Mouse (Mus musculus) heart, adult 9 months (tissue): ENCODE data around the gene Rgs12.

Experiments
- DNase-seq, 2 experiments: peaks; one replicate each; pipeline ENCODE4 v3.0.0; 2022; ENCODE audit warnings: low spot score in 2 of 2

Gene Rgs12

GRCm38 (mm10) chr5:34981734-34982133 lies 32.5 kb downstream of the Rgs12 start:
- DNase-seq: no peak

- no peak for DNase-seq
Measured at GRCm38 (mm10) chr5:34984933-34985332, 35.7 kb downstream of the Rgs12 start.

DNA sequence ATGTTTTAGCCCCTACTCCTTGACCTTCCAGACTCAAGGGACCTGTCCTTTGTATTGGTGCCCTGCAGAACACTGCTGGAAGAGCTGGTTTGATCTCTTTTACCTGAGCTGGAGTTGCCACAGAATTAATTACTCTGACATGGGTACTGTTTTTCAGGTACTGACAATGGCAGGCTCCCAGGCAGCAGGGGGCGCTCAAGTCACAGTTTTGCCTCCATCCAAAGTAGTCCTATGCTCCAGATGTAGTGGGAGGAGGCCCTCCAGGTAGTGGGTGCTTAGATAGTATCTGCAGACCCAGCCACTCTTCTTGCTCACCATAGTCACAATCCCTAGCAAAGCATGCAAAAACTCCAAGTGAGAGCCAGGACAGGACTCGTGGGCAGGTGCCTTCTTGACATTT lies 36.6 kb downstream of the Rgs12 start:
- peak; percentile 50 to 72 for DNase-seq

DNA sequence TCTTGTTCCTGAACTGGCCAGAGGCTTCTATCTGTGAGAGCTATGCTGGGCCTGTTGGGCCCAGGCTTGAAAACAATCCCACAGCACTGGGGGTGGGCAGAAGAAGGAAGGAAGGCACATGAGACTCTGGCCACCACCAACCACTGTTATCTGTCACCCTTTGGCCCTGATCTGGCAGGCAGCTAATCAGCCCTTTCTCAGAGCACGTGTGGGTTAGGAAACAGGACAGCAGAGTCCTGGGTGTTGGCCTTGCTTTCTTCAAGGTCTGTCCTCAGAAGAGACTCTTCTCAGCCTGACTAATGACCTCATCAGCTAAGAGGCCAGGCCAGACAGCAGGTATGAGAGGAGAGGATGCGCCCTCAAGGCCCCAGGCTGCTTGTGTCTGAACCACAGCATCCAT lies 38.2 kb downstream of the Rgs12 start:
- DNase-seq: no peak

DNA sequence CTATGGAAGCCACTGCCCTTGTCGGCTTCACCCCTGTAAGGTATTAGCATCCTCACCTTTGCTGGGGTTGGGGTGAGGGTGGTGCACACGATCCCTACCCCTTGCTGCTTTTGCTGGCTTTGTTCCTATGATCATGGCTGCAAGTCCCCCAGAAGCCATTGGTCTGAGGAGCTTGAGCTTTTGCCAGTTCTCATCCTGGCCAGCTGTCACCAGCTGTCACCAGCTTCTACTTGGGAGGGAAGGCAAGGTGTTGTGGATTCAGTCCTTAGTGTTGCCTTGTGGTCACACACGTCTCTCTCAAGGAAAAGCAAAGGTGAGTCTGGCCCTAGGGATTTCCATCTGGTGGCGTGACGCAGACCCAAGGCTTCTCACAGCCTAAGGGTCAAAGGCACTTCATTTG lies 39.4 kb downstream of the Rgs12 start:
- no peak for DNase-seq

- no peak for DNase-seq
Measured at GRCm38 (mm10) chr5:34989321-34989772, 40.1 kb downstream of the Rgs12 start.

GRCm38 (mm10) chr5:34998754-34999153 lies 49.5 kb downstream of the Rgs12 start:
- no peak for DNase-seq

GRCm38 (mm10) chr5:34999281-34999680 lies 50.0 kb downstream of the Rgs12 start:
- DNase-seq: no peak

GRCm38 (mm10) chr5:35000323-35000722 lies 51.1 kb downstream of the Rgs12 start:
- DNase-seq: no peak

- DNase-seq: no peak
Measured at GRCm38 (mm10) chr5:35001144-35001543, 51.9 kb downstream of the Rgs12 start.

DNA sequence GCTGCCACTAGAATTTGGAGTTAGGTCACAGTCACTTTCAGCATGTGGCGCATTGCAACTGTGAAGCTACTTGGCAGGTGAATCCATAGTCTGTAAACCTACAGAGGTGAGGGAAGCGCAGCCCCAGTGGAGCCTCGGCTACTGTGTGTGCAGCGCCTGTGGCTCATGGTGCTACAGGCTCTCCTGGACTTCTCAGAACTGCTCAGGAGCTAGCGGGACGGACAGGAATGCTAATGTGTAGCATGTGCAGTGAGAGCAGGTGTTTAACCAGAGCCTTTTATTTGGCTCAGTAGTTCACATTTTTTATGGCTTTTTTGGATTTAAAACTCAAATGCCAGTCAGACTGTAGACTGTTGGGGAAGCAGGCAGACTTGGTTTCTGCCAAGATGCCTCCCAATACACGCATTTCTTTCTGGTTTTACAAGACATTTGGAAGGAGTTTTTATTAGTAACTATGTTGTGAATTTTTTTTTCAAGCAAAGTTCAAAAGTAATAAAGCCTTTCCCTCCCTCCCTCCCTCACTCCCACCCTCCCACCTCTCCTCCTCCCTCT lies 54.4 kb downstream of the Rgs12 start:
- DNase-seq: no peak

DNA sequence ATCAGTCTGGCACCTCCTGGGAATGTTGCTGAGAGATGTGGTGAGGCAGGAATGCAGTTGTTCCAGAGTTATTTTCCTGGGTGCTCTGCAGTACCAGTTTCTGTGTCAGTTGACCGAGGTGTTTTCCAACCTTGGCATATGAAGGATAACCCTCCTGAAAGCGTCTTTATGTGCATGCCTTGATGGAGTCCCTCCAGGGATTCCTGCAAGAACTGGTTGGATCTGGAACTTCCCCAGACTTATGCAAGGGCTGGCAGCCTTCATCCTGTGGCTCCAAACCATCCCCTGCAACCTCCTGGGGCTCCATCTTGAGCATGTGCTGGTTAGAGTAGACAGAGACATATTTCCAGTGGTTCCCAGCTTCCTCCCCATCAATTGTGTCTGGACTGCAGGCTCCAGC lies 55.5 kb downstream of the Rgs12 start:
- DNase-seq: no peak

DNA sequence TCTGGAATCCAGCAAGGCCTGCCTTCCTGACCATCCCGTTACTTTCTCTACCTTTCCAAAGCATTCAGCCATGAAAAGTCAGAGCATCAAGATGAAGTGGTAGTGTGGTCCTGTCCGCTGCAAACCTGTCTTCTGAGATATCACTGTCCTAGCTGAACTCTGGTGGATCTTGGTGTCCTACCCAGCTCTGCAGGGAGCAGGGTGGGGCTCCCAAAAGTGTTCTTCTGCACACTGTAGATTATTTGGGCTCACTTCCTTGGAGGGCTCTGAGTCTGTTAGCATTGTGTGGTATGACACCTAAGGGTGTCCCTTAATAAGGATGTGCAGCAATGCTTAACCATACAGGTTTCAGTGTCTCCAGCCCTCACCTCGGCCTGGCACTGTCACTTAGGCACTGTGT lies 56.4 kb downstream of the Rgs12 start:
- DNase-seq: no peak

DNA sequence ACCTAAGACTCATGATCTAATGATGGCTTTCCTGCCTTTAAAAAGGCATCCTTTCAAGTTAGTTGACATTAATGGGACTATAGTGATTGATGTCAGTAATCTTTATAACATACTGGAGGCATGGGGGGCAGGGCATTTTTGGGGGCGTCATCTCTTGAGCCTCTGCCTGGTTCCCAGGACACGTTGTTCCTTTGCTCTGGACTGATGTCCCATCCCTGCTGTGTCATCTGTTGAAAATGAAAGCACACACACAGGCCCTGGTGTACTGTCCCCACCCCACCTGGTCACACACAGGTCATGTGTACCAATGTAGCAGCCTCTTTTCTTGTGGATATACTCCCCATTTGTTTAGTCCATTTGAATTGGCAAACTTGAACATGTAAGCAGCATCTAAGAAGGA lies 57.4 kb downstream of the Rgs12 start:
- no peak for DNase-seq

- peak; percentile 44 to 54 for DNase-seq
Measured at GRCm38 (mm10) chr5:35009163-35009562, 59.9 kb downstream of the Rgs12 start.

DNA sequence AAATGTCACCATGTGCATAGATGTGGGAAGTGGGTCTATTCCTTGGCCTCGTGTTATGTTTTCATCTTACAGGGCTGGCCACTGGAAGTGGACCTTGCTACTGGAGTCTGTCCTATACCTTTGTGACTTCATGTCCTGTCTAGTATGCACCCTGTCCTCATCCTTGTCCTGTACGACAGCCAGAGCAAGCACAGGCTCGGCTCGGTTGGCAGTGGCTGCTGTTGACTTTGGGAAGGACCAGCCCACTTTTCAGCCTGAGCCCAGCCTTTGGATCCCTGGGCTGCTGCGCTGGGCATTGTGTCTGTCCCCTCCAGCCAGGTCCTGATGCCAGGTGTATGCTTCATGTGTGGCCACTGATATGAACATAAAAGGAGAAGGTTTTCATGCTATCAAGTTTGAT lies 61.4 kb downstream of the Rgs12 start:
- DNase-seq: no peak

DNA sequence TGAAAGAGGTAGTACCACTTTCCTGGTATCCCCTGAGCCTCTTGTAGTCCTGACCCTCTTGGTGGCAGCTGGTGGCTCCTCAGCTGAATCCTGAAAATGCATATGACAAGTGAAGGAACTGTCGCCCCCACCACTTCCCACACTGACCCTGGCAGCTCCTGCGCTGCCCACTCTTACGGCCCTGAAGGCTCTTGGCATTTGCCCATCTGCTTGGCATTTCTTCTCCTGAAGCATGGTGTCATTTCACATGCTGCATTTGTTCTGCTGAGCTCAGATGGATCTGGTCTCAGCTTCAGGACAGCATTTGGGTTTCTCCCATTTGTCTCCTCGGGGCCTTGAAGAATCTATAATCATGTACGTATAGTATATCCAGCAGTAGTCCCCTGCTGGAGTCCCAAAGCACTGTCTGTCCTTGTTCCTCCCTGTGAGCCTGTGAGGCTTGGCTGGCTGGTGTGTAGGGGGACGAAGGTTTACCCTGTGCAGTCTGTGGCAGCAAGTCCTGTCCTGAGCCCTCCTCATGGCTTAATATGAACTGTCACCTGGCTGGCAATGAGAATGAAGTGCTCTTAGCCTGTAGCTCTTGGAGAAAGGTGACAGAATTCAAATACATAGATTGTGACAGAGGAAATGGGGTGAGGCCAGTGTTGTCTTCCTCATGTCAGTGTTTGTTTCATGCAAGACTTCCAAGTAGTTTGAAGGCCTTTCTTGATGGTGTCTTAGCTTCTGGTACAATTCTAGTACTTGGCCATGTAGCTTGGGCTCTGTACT lies 62.1 kb downstream of the Rgs12 start:
- no peak for DNase-seq

GRCm38 (mm10) chr5:35014036-35014435 lies 64.8 kb downstream of the Rgs12 start:
- DNase-seq: no peak

DNA sequence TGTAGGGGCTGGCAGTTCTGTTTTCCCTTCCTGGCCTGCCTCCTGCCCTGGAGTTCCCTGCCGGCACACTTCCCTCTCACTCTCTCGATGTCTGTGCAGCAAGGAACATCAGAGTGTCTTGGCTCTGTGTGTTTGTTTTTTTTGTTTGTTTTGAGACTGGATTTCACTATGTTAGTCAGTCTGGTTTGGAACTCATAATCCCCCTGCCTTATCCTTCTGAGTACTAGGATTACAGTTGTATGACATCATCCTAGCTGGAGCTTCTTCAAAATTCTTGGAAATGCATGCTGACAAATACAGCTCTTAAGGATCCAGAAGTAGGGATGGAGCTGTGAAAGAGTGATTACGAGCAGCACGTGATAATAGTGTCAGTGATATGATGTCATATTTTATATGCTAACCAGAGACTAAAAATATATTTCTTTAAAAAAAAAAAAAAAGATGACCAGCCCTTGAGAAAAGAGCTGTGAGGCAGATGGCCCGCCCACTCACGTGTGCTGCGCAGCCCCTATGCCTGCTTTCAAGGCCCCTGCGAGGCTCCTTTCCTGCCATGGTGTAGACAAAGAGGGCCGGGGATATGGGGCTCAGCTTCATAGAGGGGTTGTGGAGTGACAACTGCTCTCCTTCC lies 70.5 kb downstream of the Rgs12 start:
- DNase-seq: no peak

DNA sequence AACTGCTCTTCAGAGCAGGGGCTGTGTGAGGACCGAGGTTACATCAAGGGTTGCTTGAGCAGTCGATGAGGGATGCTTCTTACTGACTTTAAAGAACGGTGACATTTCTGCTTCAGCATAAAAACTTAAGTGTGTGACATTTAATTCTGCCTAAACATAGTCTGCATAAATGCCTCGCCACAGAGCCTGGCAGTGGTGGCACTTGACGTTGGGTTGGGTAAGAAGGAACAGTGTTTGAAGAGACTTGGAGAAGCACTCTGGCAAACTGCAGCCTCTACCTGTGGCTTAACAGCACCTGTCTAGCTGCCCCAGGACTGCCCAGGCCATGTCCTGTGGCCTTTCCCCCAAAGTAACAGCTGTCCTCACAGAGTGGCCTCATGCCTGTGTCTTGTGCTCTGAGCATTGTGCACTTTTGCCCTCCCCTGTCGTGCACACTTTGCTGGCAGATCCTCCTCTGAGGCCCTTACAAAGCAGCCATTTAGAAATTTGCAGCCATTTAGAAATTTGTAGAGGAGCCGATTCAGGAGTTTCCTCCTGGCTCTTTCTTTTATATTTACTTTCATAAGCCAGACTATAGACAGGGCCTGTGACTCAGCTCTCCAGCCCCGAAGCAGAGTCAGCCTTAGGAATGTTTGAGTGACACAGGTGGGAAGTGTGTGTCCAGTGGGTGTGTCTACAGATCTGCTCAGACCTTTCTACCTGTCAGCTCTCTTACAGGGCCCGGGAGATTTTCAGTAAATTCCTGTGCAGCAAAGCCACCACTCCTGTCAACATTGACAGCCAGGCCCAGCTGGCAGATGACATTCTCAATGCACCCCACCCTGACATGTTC lies 71.4 kb downstream of the Rgs12 start:
- DNase-seq: no peak

DNA sequence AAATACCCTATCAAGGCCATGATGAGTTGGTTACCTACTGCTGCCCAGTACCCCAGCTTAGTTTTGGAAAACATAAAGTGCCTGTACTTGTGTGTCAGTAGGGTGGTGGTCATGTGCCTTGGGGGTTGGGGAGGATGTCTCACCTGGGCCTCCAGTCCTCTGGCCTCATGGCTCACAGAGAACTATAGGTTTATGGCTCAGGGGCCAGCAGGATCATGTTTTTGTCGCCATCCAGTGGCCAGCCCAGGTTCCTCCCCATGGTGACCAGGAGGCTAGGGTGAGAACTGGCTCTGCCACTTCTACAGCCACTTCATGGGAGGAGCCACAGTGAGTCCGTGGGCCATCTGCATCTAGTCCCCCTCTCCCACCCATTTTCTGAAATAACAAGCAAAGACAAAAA lies 75.7 kb downstream of the Rgs12 start:
- peak; percentile 40 to 47 for DNase-seq

- peak in 1 of 2 experiments; percentile 49 for DNase-seq
Measured at GRCm38 (mm10) chr5:35029303-35029702, 80.1 kb downstream of the Rgs12 start.
